Mouse (Mus musculus) forebrain, postnatal 0 days (tissue): ENCODE data around the gene Ppm1g. TPM values are rescaled to one million over a fixed set of nuclear protein-coding genes. Genes with fewer than 3 reads are reported as not detected.
A peak's percentile ranks its signal among the peaks of the same experiment; 100 is the strongest.

ENCODE experiments used
- ATAC-seq: fragments of 200-750 bp; cut with Nextera tagmentation; 2 replicates; pipeline ENCODE4 v1.8.0; 2017; ENCODE audit warnings: mild to moderate bottlenecking, moderate library complexity
- DNase-seq: peaks from one replicate; pipeline ENCODE4 v3.0.0-alpha.2; 2015
- H3K27ac ChIP-seq: fragments of 300-500 bp; sonication (generic); 2 replicates; pipeline ENCODE4 v1.5.1; 2014; ENCODE audit warnings: low read depth, mild to moderate bottlenecking, antibody characterized with exemption, low read length, moderate library complexity, mixed read lengths
- H3K27me3 ChIP-seq: fragments of 300-500 bp; sonication (generic); 2 replicates; pipeline ENCODE4 v1.6.1; 2014; ENCODE audit warnings: mild to moderate bottlenecking, low read length, mixed read lengths; ENCODE audit not compliant: insufficient read depth
- H3K36me3 ChIP-seq: fragments of 300-500 bp; sonication (generic); 2 replicates; pipeline ENCODE4 v1.6.1; 2014; ENCODE audit warnings: mild to moderate bottlenecking, moderate library complexity; ENCODE audit not compliant: insufficient read depth
- H3K4me1 ChIP-seq: fragments of 300-500 bp; sonication (generic); 2 replicates; pipeline ENCODE4 v1.6.1; 2014; ENCODE audit warnings: antibody characterized with exemption; ENCODE audit not compliant: insufficient read depth
- H3K4me2 ChIP-seq: fragments of 300-500 bp; sonication (generic); 2 replicates; pipeline ENCODE4 v1.6.1; 2014; ENCODE audit warnings: low read depth, mild to moderate bottlenecking, moderate library complexity
- H3K4me3 ChIP-seq: fragments of 300-500 bp; sonication (generic); 2 replicates; pipeline ENCODE4 v1.5.1; 2014; ENCODE audit warnings: low read depth, low read length, mixed read lengths
- H3K9ac ChIP-seq: fragments of 300-500 bp; sonication (generic); 2 replicates; pipeline ENCODE4 v1.6.1; 2014; ENCODE audit warnings: mild to moderate bottlenecking
- H3K9me3 ChIP-seq: fragments of 300-500 bp; sonication (generic); 2 replicates; pipeline ENCODE4 v1.6.1; 2016; ENCODE audit warnings: low read length
- CTCF ChIP-seq: sonication (generic); IDR thresholded peaks from 2 replicates; pipeline ENCODE4 v1.5.1; 2016; ENCODE audit warnings: antibody characterized with exemption, control low read depth, low read depth
- WGBS: fragments of 180-500 bp; shearing (Covaris S2); extraction: QIAGEN DNeasy Blood & Tissue Kit; methylation state at CpG from one replicate; pipeline ENCODE4 v1.1.7; 2014; 5-methylcytosine and 5-hydroxymethylcytosine counted together
- polyA plus RNA-seq: library from polyadenylated mRNA; unstranded; fragments of >200 nt; fragmentation: Nextera tagmentation; extraction: Ambion mirVana; gene quantifications from 2 replicates; pipeline ENCODE4 v1.2.1, GENCODE M21; 2015
- total RNA-seq: library from RNA; depleted of rRNA; stranded (reverse); fragments of >200 nt; gene quantifications from 2 replicates; pipeline ENCODE4 v1.2.3, GENCODE M21; 2014; rRNA removed

Gene Ppm1g
- total and polyA plus RNA-seq, 2 experiments from 2014 or later, result 102 to 175 TPM

DNA sequence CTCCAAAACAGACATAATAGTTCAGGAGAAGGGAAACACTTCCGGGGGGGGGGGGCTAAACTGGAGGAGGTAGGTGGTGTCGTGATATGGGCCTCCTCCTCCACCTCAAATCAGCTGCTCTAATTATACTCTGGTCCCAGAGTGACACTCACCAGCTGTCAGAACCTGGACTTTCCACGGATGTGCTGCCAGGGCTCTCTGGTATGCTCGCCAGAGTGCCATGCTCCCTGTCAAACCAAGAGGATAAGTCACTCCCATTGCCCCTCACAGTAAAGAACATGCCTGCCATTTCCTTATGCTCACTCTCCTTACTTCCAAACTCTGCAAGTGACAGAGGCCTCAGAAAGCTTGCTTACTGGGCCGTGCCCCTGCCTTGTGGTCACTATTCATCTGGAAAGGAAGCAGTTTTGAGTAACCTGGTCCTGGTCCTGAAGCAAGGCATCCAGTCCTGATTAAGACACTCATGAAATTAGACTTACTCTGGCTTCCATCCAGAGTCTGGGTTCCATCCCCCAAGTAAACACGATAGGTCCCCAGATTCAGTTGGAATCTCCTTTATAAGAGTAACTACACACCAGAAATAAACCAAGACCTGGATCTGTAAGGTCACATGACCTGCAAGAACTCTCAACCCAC is 66.9 kb downstream of the Ppm1g start:
- peak overlapping the region; percentile 75 for H3K4me2 ChIP-seq
- no peaks in the 10 kb centered on the region for H3K9me3 ChIP-seq
- WGBS, result 38% methylated on average over 6 of the region's 6 CpGs
- H3K9ac ChIP-seq, result peak overlapping the region; percentile 73
- peak; percentile 9; the same call in 1 of the 2 replicates for ATAC-seq
- H3K36me3 ChIP-seq, result peaks cover 16% of the 10 kb centered on the region
- no peak for DNase-seq
- TF ChIP-seq CTCF, result no peak
- H3K27ac ChIP-seq, result no peak overlapping the region
- H3K4me3 ChIP-seq, result peak overlapping the region; percentile 63
- H3K27me3 ChIP-seq, result no peaks in the 10 kb centered on the region
- H3K4me1 ChIP-seq, result peaks cover 7% of the 10 kb centered on the region; the same call in 1 of the 2 replicates

Other genes starting within 250 kb of the Ppm1g start
- gene Atraid, start 172.4 kb downstream of the Ppm1g start, total RNA-seq, result 152 and 167 TPM in 2 replicates
- 243 and 257 TPM in 2 replicates for gene Atraid, start 172.4 kb downstream of the Ppm1g start, polyA plus RNA-seq
- 23.1 and 28.3 TPM in 2 replicates for gene Slc5a6, start 171.8 kb downstream of the Ppm1g start, total RNA-seq
- gene Slc5a6, start 171.8 kb downstream of the Ppm1g start, polyA plus RNA-seq, result 17.3 and 22.2 TPM in 2 replicates
- 28.7 and 31.1 TPM in 2 replicates for gene Cad, start 165.9 kb downstream of the Ppm1g start, total RNA-seq
- 5.2 and 6.4 TPM in 2 replicates for gene Cad, start 165.9 kb downstream of the Ppm1g start, polyA plus RNA-seq
- gene Dnajc5g, start 114.4 kb downstream of the Ppm1g start, total RNA-seq, result not detected in 2 replicates
- gene Dnajc5g, start 114.4 kb downstream of the Ppm1g start, polyA plus RNA-seq, result not detected in 2 replicates
- 2.5 and 2.8 TPM in 2 replicates for gene Slc30a3, start 112.5 kb downstream of the Ppm1g start, total RNA-seq
- gene Slc30a3, start 112.5 kb downstream of the Ppm1g start, polyA plus RNA-seq, result 3.5 and 4.5 TPM in 2 replicates
- not detected in 2 replicates for gene Trim54, start 104.0 kb downstream of the Ppm1g start, total RNA-seq
- gene Trim54, start 104.0 kb downstream of the Ppm1g start, polyA plus RNA-seq, result not detected in 2 replicates
- gene Ucn, start 81.9 kb downstream of the Ppm1g start, total RNA-seq, result not detected in 2 replicates
- not detected in 2 replicates for gene Ucn, start 81.9 kb downstream of the Ppm1g start, polyA plus RNA-seq
- gene Mpv17, start 66.4 kb downstream of the Ppm1g start, total RNA-seq, result 40.0 and 51.5 TPM in 2 replicates
- gene Mpv17, start 66.4 kb downstream of the Ppm1g start, polyA plus RNA-seq, result 27.4 and 38.7 TPM in 2 replicates
- gene Gm29609, start 40.8 kb downstream of the Ppm1g start, total RNA-seq, result 6.4 and 9.3 TPM in 2 replicates
- 1.4 and 2.1 TPM in 2 replicates for gene Gm29609, start 40.8 kb downstream of the Ppm1g start, polyA plus RNA-seq
- 36.8 and 49.8 TPM in 2 replicates for gene Gtf3c2, start 40.5 kb downstream of the Ppm1g start, total RNA-seq
- gene Gtf3c2, start 40.5 kb downstream of the Ppm1g start, polyA plus RNA-seq, result 36.2 and 52.9 TPM in 2 replicates
- gene Snx17, start 27.5 kb downstream of the Ppm1g start, total RNA-seq, result 91.6 and 104 TPM in 2 replicates
- gene Snx17, start 27.5 kb downstream of the Ppm1g start, polyA plus RNA-seq, result 96.9 and 108 TPM in 2 replicates
- gene Eif2b4, start 27.3 kb downstream of the Ppm1g start, total RNA-seq, result 45.3 and 70.8 TPM in 2 replicates
- 76.6 and 95.3 TPM in 2 replicates for gene Eif2b4, start 27.3 kb downstream of the Ppm1g start, polyA plus RNA-seq
- 6.7 and 10.9 TPM in 2 replicates for gene Zfp513, start 18.4 kb downstream of the Ppm1g start, total RNA-seq
- gene Zfp513, start 18.4 kb downstream of the Ppm1g start, polyA plus RNA-seq, result 10.8 and 11.8 TPM in 2 replicates
- 106 and 132 TPM in 2 replicates for gene Nrbp1, start 20.2 kb upstream of the Ppm1g start, total RNA-seq
- gene Nrbp1, start 20.2 kb upstream of the Ppm1g start, polyA plus RNA-seq, result 127 and 133 TPM in 2 replicates
- gene Gm9970, start 20.5 kb upstream of the Ppm1g start, total RNA-seq, result 0.62 and 0.92 TPM in 2 replicates
- gene Gm9970, start 20.5 kb upstream of the Ppm1g start, polyA plus RNA-seq, result 0.29 and 0.51 TPM in 2 replicates
- gene Krtcap3, start 31.0 kb upstream of the Ppm1g start, total RNA-seq, result 2.6 and 8.6 TPM in 2 replicates
- 2.2 and 2.5 TPM in 2 replicates for gene Krtcap3, start 31.0 kb upstream of the Ppm1g start, polyA plus RNA-seq
- gene Ift172, start 70.4 kb upstream of the Ppm1g start, total RNA-seq, result 31.1 and 42.6 TPM in 2 replicates
- 9.9 and 12.8 TPM in 2 replicates for gene Ift172, start 70.4 kb upstream of the Ppm1g start, polyA plus RNA-seq
- 156 and 201 TPM in 2 replicates for gene Fndc4, start 75.4 kb upstream of the Ppm1g start, total RNA-seq
- 108 and 111 TPM in 2 replicates for gene Fndc4, start 75.4 kb upstream of the Ppm1g start, polyA plus RNA-seq
- 0.05 and 1.5 TPM in 2 replicates for gene Gckr, start 76.8 kb upstream of the Ppm1g start, total RNA-seq
- 0.23 and 0.54 TPM in 2 replicates for gene Gckr, start 76.8 kb upstream of the Ppm1g start, polyA plus RNA-seq
- 85.0 and 101 TPM in 2 replicates for gene Zfp512, start 231.7 kb upstream of the Ppm1g start, total RNA-seq
- gene Zfp512, start 231.7 kb upstream of the Ppm1g start, polyA plus RNA-seq, result 60.3 and 80.2 TPM in 2 replicates